Mouse (Mus musculus) liver, embryonic 16.5 days (tissue): Measurements from ENCODE around the gene Rab11fip5. TPM values are rescaled to one million over a fixed set of nuclear protein-coding genes. Genes with fewer than 3 reads are reported as not detected.

Experiments
- ATAC-seq: fragments of 200-750 bp; cut with Nextera tagmentation; 2 replicates; pipeline ENCODE4 v1.8.0; 2017; ENCODE audit warnings: low read depth, mild to moderate bottlenecking, moderate number of reproducible peaks, moderate library complexity
- H3K27ac ChIP-seq: fragments of 300-500 bp; sonication (generic); 2 replicates; pipeline ENCODE4 v1.5.1; 2014; ENCODE audit warnings: mild to moderate bottlenecking, low read length
- H3K27me3 ChIP-seq: fragments of 300-500 bp; sonication (generic); 2 replicates; pipeline ENCODE4 v1.6.1; 2014; ENCODE audit warnings: low read depth, low read length, mixed read lengths; ENCODE audit not compliant: control insufficient read depth, insufficient read depth
- H3K36me3 ChIP-seq: fragments of 300-500 bp; sonication (generic); 2 replicates; pipeline ENCODE4 v1.6.1; 2014; ENCODE audit warnings: mild to moderate bottlenecking; ENCODE audit not compliant: control insufficient read depth, insufficient read depth
- H3K4me1 ChIP-seq: fragments of 300-500 bp; sonication (generic); 2 replicates; pipeline ENCODE4 v1.6.1; 2014; ENCODE audit warnings: low read depth, low read length, mixed read lengths; ENCODE audit not compliant: control insufficient read depth
- H3K4me2 ChIP-seq: fragments of 300-500 bp; sonication (generic); 2 replicates; pipeline ENCODE4 v1.6.1; 2014; ENCODE audit warnings: low read depth, low read length, mixed read lengths
- H3K4me3 ChIP-seq: fragments of 300-500 bp; sonication (generic); 2 replicates; pipeline ENCODE4 v1.5.1; 2014; ENCODE audit warnings: low read depth, mild to moderate bottlenecking, low read length
- H3K9ac ChIP-seq: fragments of 300-500 bp; sonication (generic); 2 replicates; pipeline ENCODE4 v1.6.1; 2014; ENCODE audit warnings: low read depth, low read length
- H3K9me3 ChIP-seq: fragments of 300-500 bp; sonication (generic); replicated peaks from 2 replicates; pipeline ENCODE4 v1.6.1; 2016; ENCODE audit warnings: low read length; ENCODE audit not compliant: control insufficient read depth
- WGBS: fragments of 180-500 bp; shearing (Covaris S2); extraction: QIAGEN DNeasy Blood & Tissue Kit; methylation state at CpG from one replicate; pipeline ENCODE4 v1.1.7; 2014; ENCODE audit not compliant: insufficient replicate concordance; 5-methylcytosine and 5-hydroxymethylcytosine counted together
- polyA plus RNA-seq: library from polyadenylated mRNA; unstranded; fragments of >200 nt; fragmentation: Nextera tagmentation; extraction: Ambion mirVana; gene quantifications from 2 replicates; pipeline ENCODE4 v1.2.1, GENCODE M21; 2015

The Rab11fip5 gene
- polyA plus RNA-seq, 1 experiment from 2014 or later = 1.0 TPM

- no peak for ATAC-seq
- Histone ChIP-seq H3K36me3 (no peaks in the 10 kb centered on the region), H3K9me3 (no peaks in the 10 kb centered on the region), H3K4me1 (peaks cover 3% of the 10 kb centered on the region), H3K27ac (0 out of 2 replicates have a peak overlapping the region, but pooled peaks have one; percentile 31), H3K4me2 (peak overlapping the region; percentile 90), H3K9ac (peak overlapping the region; percentile 35; the same call in 1 of the 2 replicates), H3K4me3 (peak overlapping the region; percentile 72), H3K27me3 (peaks cover 9% of the 10 kb centered on the region)
- 4% methylated on average over 13 of the region's 13 CpGs for WGBS
These were observed 40.7 kb downstream of the Rab11fip5 start for GRCm38 (mm10) chr6:85333732-85334131.

- peaks cover 9% of the 10 kb centered on the region for H3K27me3 ChIP-seq
These were observed 41.3 kb downstream of the Rab11fip5 start, which contains the start of gene Sfxn5 for GRCm38 (mm10) chr6:85333000-85333669. TSS of gene Sfxn5 (minus strand) at chr6:85333422.

DNA sequence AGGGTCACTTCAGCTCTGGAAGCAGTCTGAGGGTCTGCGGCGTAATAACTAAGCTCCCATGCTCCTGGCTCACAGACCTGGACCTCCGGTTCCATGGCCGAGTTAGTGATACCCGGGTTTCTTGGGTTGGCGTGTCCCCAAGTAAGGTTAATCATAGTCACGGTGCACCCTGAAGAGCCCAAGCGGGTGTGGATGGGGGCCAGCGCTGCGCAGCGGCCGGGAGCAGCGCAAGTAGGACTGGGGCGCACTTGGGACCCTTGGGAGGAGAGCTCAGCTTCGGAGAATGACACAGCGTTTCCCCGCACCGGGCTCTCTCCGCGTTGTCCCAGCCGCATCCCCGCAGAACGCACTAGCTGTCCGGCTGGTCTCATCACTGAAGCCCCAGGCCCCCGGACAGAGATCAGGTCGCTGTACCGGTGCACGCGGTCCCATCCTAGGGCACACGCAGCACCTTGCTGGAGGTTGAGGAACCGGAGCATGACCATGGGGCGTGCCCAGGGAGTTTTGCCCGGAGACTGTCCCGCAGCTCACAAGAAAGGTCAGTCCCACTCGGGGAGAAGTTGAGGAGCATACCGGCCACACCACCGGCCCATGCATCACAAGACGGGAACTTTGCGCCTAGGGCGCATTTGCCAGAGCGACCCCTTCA lies 42.0 kb downstream of the Rab11fip5 start:
- Histone ChIP-seq H3K4me2 (peak overlapping the region; percentile 90), H3K27ac (no peak overlapping the region), H3K27me3 (peaks cover 9% of the 10 kb centered on the region), H3K4me3 (peak overlapping the region; percentile 72), H3K9me3 (no peaks in the 10 kb centered on the region), H3K36me3 (no peaks in the 10 kb centered on the region), H3K9ac (peak overlapping the region; percentile 48), H3K4me1 (peaks cover 3% of the 10 kb centered on the region)
- ATAC-seq = peak; percentile 7
- WGBS = 1% methylated on average over 41 of the region's 41 CpGs

More at GRCm38 (mm10) chr6:85333000-85333669, 41.3 kb downstream of the Rab11fip5 start, which contains the start of gene Sfxn5:
- Histone ChIP-seq H3K4me3 (peak within 1 kb of the TSS; percentile 72), H3K27ac (peak within 1 kb of the TSS; percentile 82), H3K4me2 (peak within 1 kb of the TSS; percentile 90), H3K9ac (peak within 1 kb of the TSS; percentile 72), H3K9me3 (no peaks in the 10 kb centered on the region), H3K4me1 (peaks cover 3% of the 10 kb centered on the region), H3K36me3 (no peaks in the 10 kb centered on the region)
- peak; percentile 95 for ATAC-seq
- under 1% methylated on average over 49 of the region's 49 CpGs for WGBS

GRCm38 (mm10) chr6:85331736-85332135 lies 42.7 kb downstream of the Rab11fip5 start:
- ATAC-seq = no peak
- H3K27ac ChIP-seq = no peak overlapping the region
- no peak overlapping the region for H3K4me3 ChIP-seq
- 32% methylated on average over 8 of the region's 8 CpGs for WGBS
- H3K9me3 ChIP-seq = no peaks in the 10 kb centered on the region
- H3K4me2 ChIP-seq = no peak overlapping the region
- no peak overlapping the region for H3K9ac ChIP-seq
- peaks cover 3% of the 10 kb centered on the region for H3K4me1 ChIP-seq
- H3K27me3 ChIP-seq = peaks cover 9% of the 10 kb centered on the region
- H3K36me3 ChIP-seq = no peaks in the 10 kb centered on the region

DNA sequence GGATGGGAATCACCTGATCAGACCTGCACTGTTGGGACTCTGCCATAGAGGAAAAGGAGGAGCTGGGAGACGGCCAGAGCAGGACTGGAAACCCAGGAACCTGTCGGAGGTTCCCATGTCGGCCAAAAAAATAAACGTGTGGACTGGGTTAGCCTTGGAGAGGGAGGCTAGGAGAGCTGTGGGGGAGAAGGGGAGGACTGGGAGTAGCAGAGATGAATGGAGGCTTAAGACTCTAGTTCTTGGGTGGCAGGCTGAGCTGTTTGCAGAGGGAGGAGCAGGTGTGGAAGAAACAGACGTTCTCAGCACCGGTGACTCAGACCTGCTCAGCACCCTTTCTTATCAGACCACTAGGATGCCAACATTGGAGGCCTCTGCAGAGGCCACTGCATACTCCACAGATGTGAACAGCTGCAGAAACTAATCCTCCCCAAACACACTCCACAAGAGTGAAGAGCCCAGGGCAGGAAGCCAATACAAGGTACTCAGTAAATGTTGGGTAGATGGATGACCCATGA lies 43.2 kb downstream of the Rab11fip5 start:
- Histone ChIP-seq H3K4me3 (no peak overlapping the region), H3K4me1 (peaks cover 3% of the 10 kb centered on the region), H3K4me2 (no peak overlapping the region), H3K27ac (no peak overlapping the region), H3K9me3 (no peaks in the 10 kb centered on the region), H3K36me3 (no peaks in the 10 kb centered on the region), H3K9ac (no peak overlapping the region), H3K27me3 (peaks cover 9% of the 10 kb centered on the region)
- WGBS = 36% methylated on average over 6 of the region's 6 CpGs
- no peak for ATAC-seq

- H3K27ac ChIP-seq = no peak overlapping the region
- no peak overlapping the region for H3K4me3 ChIP-seq
- H3K9ac ChIP-seq = no peak overlapping the region
- H3K36me3 ChIP-seq = no peaks in the 10 kb centered on the region
- H3K27me3 ChIP-seq = peaks cover 9% of the 10 kb centered on the region
- peaks cover 3% of the 10 kb centered on the region for H3K4me1 ChIP-seq
- ATAC-seq = no peak
- H3K9me3 ChIP-seq = no peaks in the 10 kb centered on the region
- H3K4me2 ChIP-seq = no peak overlapping the region
- 69% methylated on average over 4 of the region's 4 CpGs for WGBS
These were observed 44.7 kb downstream of the Rab11fip5 start for GRCm38 (mm10) chr6:85329666-85330185.

- Histone ChIP-seq H3K27me3 (no peaks in the 10 kb centered on the region), H3K4me1 (no peaks in the 10 kb centered on the region), H3K36me3 (no peaks in the 10 kb centered on the region), H3K27ac (no peak overlapping the region), H3K9ac (no peak overlapping the region), H3K4me2 (no peak overlapping the region), H3K9me3 (no peaks in the 10 kb centered on the region), H3K4me3 (no peak overlapping the region)
- ATAC-seq = no peak
- 60% methylated on average over 4 of the region's 4 CpGs for WGBS
These were observed 47.9 kb downstream of the Rab11fip5 start for GRCm38 (mm10) chr6:85326564-85326963.

DNA sequence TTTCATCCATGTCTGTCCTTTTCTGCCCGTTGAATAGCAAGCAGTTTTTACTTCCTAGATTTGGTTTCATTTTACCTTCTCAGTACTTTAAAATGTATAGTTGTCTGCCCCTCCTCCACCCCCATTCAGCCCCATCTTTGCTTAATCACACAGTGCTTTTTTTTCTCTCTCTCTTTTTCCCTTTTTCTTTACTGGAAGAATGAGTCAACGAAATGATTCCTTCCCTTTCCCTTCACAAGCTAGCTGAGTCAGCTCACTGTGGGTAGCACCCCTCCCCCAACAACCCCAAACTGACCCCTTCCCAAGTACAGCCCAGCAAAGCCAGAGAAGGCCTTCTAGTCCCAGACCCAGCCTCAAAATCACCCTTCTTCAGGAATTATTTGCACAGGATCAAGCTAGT lies 49.3 kb downstream of the Rab11fip5 start:
- Histone ChIP-seq H3K4me1 (no peaks in the 10 kb centered on the region), H3K4me3 (no peak overlapping the region), H3K4me2 (no peak overlapping the region), H3K27ac (no peak overlapping the region), H3K27me3 (no peaks in the 10 kb centered on the region), H3K36me3 (no peaks in the 10 kb centered on the region), H3K9me3 (no peaks in the 10 kb centered on the region), H3K9ac (no peak overlapping the region)
- ATAC-seq = 0 out of 2 replicates have a peak, but pooled peaks have one; percentile 11
- WGBS = 16% methylated on average over 2 of the region's 2 CpGs
